Mouse (Mus musculus): ENCODE measurements around the gene Gigyf2. TPM values are rescaled to one million over a fixed set of nuclear protein-coding genes. Genes with fewer than 3 reads are reported as not detected.

Gigyf2 gene
- polyA plus RNA-seq, 1 experiment from 2014 or later, result 25.4 TPM

GRCm38 (mm10) chr1:87324649-87325048 is 2.1 kb upstream of the Gigyf2 start:
- Histone ChIP-seq H3K27ac (no peak overlapping the region), H3K36me3 (peaks cover 1% of the 10 kb centered on the region; the same call in 1 of the 2 replicates), H3K9me3 (replicated peaks) (peaks cover 14% of the 10 kb centered on the region), H3K4me2 (no peak overlapping the region), H3K4me3 (no peak overlapping the region), H3K9ac (no peak overlapping the region), H3K27me3 (replicated peaks) (0 out of 2 replicates have a peak, but pooled peaks cover 3% of the 10 kb centered on the region), H3K4me1 (peaks cover 22% of the 10 kb centered on the region)
- ATAC-seq, result no peak

DNA sequence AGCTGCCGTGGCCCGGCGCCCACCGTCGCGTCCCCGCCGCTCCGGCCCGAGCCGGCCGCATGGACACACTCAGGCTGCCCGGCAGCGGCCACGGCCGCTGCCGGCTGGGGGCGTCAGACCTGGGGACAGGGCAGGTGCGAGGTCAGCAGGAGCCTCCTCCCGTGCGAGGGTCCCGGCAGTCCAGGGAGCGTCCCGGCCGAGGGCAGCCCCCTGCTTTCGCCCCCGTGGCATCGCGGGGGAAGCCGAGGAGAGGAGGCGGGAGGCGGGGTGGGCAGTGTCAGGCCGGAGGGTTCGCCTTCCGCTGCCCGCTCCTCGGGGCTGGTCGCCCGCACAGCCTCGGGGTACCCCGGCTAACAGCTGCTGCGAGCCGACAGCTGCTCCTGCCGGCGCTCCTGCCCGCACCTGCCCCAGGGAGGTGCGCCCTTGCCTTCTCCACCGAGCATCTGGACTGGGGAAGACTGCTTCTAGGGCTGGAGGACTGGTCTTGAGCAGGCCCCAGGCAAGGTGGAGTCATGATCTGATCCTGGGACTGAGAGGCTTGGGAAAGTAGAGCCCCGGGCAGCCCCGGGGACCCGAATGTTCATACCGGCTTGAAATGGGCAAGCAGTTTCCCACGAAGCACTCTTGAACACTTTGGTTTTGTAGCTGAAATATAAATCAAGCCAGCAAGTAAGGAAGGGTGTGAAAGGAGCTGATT is 515 bp downstream of the Gigyf2 start:
- Histone ChIP-seq H3K27ac (peak overlapping the region; percentile 88), H3K4me1 (peaks cover 35% of the 10 kb centered on the region), H3K4me3 (peak overlapping the region; percentile 99), H3K9ac (peak overlapping the region; percentile 98), H3K4me2 (peak overlapping the region; percentile 81), H3K27me3 (replicated peaks) (0 out of 2 replicates have a peak, but pooled peaks cover 3% of the 10 kb centered on the region), H3K9me3 (replicated peaks) (no peaks in the 10 kb centered on the region), H3K36me3 (peaks cover 13% of the 10 kb centered on the region)
- WGBS (ENCODE audit: insufficient replicate concordance), result under 1% methylated on average over 47 of the region's 53 CpGs
- peak; percentile 82 for ATAC-seq

DNA sequence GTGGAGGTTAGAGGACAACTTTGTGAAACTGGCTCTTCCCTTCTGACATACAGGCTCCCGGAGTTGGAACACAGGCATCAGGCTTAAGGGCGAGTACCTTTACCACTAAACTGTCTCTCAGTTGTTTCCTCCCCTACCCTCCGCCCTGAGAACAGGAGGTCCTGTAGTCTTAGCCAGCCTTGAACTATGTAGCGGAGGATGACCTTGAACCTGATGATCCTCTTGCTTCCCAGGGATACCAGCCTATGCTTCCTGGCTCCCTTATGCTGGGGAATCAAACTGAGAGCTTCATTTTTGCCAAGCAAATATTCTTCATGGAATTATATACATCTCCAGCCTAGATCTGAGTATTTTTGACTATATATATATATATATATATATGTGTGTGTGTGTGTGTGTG is 5.0 kb downstream of the Gigyf2 start:
- no peak overlapping the region for H3K9ac ChIP-seq
- peaks cover 35% of the 10 kb centered on the region for H3K4me1 ChIP-seq
- no peak overlapping the region for H3K27ac ChIP-seq
- H3K27me3 ChIP-seq (replicated peaks), result no peaks in the 10 kb centered on the region
- no peak overlapping the region for H3K4me2 ChIP-seq
- WGBS (ENCODE audit: insufficient replicate concordance), result 90% methylated on average over 4 of the region's 4 CpGs
- ATAC-seq, result no peak
- H3K4me3 ChIP-seq, result no peak overlapping the region
- peaks cover 54% of the 10 kb centered on the region for H3K36me3 ChIP-seq
- no peaks in the 10 kb centered on the region for H3K9me3 ChIP-seq (replicated peaks)

GRCm38 (mm10) chr1:87350576-87350975 is 23.8 kb downstream of the Gigyf2 start:
- Histone ChIP-seq H3K27me3 (replicated peaks) (no peaks in the 10 kb centered on the region), H3K4me3 (no peak overlapping the region), H3K4me1 (0 out of 2 replicates have a peak, but pooled peaks cover 3% of the 10 kb centered on the region), H3K36me3 (peaks cover 31% of the 10 kb centered on the region), H3K9me3 (replicated peaks) (no peaks in the 10 kb centered on the region), H3K27ac (no peak overlapping the region), H3K4me2 (no peak overlapping the region), H3K9ac (no peak overlapping the region)
- 64% methylated on average over 2 of the region's 2 CpGs for WGBS (ENCODE audit: insufficient replicate concordance)
- ATAC-seq, result no peak

DNA sequence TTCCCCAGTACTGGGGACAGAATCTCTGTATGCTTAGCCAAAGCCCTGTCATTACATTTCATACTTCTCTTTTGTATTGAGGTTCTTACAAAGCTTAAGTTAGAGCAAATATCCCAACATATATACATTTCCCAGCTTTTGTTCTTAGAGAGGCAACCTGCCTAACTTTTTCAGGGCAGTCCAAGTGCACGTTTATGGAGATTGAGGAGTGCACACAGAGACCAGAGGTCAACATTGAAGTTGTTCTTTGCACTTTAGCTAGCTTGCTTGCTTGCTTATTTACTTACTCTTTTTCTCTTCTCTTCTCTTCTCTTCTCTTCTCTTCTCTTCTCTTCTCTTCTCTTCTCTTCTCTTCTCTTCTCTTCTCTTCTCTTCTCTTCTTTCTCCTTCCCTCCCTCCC is 33.5 kb downstream of the Gigyf2 start:
- Histone ChIP-seq H3K27ac (no peak overlapping the region), H3K9ac (no peak overlapping the region)

DNA sequence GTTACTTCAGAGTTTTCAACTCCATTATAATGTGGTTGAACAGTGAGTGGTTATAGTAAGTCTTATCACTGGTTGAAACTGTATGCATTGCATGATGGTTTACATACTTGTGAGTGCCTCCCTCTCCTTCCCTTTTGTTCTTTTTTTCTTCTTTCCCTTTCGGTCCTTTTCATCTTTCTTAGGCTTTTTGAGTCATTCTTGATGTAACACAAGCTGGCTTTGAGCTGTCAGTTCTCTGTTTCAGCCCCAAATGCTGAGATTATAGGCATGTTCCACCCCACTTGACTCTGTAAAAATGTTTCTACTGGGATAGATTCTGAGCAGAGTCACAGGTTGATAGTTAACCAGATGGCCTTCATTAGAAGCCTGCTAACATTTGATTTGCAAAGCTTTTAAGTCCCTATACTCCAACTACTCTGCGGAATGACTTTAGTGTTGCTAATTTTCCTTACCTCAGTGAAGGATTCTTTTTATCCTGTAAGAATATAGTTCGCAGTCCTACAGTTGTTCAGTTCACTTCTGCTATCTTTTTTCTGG is 51.3 kb downstream of the Gigyf2 start:
- Histone ChIP-seq H3K4me1 (peaks cover 4% of the 10 kb centered on the region; the same call in 1 of the 2 replicates), H3K4me2 (no peak overlapping the region), H3K27me3 (replicated peaks) (no peaks in the 10 kb centered on the region), H3K27ac (no peak overlapping the region), H3K9ac (no peak overlapping the region), H3K9me3 (replicated peaks) (no peaks in the 10 kb centered on the region), H3K4me3 (no peak overlapping the region), H3K36me3 (peaks cover 66% of the 10 kb centered on the region)
- no peak for ATAC-seq
- WGBS (ENCODE audit: insufficient replicate concordance), result 87% methylated on average over 3 of the region's 3 CpGs

More for the DNA sequence above, 33.5 kb downstream of the Gigyf2 start:
- Histone ChIP-seq H3K4me2 (no peak overlapping the region), H3K4me3 (no peak overlapping the region), H3K4me1 (no peaks in the 10 kb centered on the region), H3K9me3 (replicated peaks) (no peaks in the 10 kb centered on the region), H3K36me3 (peaks cover 27% of the 10 kb centered on the region), H3K27me3 (replicated peaks) (no peaks in the 10 kb centered on the region)
- no peak for ATAC-seq
- 56% methylated on average over 1 of the region's 1 CpGs for WGBS (ENCODE audit: insufficient replicate concordance)

DNA sequence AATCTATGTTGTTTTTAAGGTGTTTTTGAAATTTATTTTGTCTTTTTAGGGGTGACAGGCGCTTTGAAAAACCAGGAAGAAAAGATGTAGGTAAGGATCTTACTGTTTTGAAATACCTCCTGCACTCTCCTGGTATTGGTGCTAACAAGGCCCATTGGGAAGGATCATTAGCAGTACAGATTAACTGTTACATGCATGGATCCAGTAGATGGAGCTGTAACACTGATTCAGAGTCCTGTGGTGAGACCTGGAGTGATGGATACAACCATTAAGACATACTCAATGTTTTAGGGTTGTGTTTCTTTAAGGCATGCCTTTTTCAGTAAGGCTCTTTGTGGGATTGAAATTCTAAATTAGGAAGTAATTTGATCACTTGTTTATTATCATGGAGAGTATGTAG is 53.1 kb downstream of the Gigyf2 start:
- no peak overlapping the region for H3K4me3 ChIP-seq
- H3K9ac ChIP-seq, result no peak overlapping the region
- H3K36me3 ChIP-seq, result peaks cover 51% of the 10 kb centered on the region
- no peak overlapping the region for H3K27ac ChIP-seq
- no peak for ATAC-seq
- WGBS (ENCODE audit: insufficient replicate concordance), result 86% methylated on average over 1 of the region's 1 CpGs
- H3K4me1 ChIP-seq, result peaks cover 4% of the 10 kb centered on the region; the same call in 1 of the 2 replicates
- no peaks in the 10 kb centered on the region for H3K27me3 ChIP-seq (replicated peaks)
- H3K9me3 ChIP-seq (replicated peaks), result no peaks in the 10 kb centered on the region
- H3K4me2 ChIP-seq, result no peak overlapping the region

- WGBS (ENCODE audit: insufficient replicate concordance), result 73% methylated on average over 3 of the region's 3 CpGs
- Histone ChIP-seq H3K4me3 (no peak overlapping the region), H3K36me3 (peaks cover 45% of the 10 kb centered on the region), H3K9ac (no peak overlapping the region), H3K27ac (no peak overlapping the region), H3K4me2 (no peak overlapping the region), H3K9me3 (replicated peaks) (no peaks in the 10 kb centered on the region), H3K4me1 (peaks cover 7% of the 10 kb centered on the region), H3K27me3 (replicated peaks) (no peaks in the 10 kb centered on the region)
- no peak for ATAC-seq
Observed at GRCm38 (mm10) chr1:87381152-87381551, 54.4 kb downstream of the Gigyf2 start.

DNA sequence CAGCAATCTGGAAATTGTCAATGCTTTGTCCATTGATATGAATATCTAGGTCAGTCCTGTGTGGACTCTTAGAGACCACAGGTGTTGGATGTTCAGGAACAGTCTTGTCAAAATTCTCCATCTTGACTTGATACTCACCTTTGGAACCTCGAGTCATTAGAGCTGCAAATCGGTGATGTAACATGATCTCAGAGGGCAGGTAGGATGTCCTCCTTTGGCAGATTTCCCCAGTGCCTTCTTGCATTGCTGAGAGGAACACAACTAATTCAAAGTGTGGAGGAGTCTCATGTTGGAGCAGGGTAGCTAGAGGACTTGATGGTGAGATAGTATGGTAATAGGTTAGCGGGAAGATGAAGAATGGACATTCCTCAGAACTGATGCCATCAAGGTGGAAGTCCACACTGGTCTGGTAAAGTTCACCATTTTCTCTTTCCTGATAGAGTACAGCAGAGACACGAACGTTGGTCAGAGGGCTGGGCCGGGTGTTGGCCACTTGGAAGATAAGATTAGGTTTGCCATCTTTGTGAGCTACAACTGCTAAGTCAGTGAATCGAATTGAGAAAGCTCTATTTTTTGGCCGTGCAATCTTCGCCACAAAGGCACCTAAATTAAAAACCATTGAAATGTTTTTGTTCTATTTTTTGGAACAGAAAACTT is 59.8 kb downstream of the Gigyf2 start:
- peak; percentile 66 for ATAC-seq
- peaks cover 44% of the 10 kb centered on the region for H3K36me3 ChIP-seq
- whole genome bisulfite sequencing (ENCODE audit: insufficient replicate concordance), result 49% methylated on average over 9 of the region's 9 CpGs

DNA sequence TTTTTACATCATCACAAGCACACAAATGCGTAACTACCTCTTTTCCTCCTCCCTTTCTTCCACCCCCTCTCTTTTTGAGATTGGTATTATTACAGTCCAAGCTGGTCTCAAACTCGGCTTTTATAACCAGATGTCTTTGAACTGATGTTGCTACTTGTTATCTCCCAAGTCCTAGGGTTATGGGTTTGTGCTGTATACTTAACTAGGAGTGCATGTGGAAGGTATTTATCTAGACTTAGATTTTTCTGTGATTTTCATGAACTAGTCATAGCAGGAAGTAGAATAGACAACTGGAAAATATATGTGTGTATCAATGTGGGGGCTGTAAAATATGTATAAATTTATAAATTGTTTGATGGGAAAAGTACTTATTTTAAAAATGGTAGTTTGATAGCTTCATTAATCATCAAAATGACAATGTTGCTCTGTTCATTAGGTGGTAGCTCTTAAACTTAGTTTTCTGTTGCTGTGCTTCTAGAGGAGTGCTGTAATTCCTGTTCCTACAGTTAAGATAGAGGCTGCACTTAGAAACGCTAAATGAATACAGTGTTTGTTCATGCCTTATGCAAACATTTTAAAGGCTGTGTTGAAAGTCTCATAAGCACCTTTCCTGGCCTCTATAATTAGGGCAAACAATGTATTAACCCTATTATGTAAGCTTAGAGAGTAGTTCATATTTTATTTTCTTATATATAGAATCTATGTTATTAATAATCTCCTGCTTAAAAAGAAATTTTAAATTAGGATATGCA is 66.8 kb downstream of the Gigyf2 start:
- H3K9ac ChIP-seq, result no peak overlapping the region
- H3K36me3 ChIP-seq, result peaks cover 36% of the 10 kb centered on the region
- no peak overlapping the region for H3K4me2 ChIP-seq
- H3K4me3 ChIP-seq, result no peak overlapping the region
- no peaks in the 10 kb centered on the region for H3K4me1 ChIP-seq
- 78% methylated on average over 3 of the region's 3 CpGs for WGBS (ENCODE audit: insufficient replicate concordance)
- no peaks in the 10 kb centered on the region for H3K9me3 ChIP-seq (replicated peaks)
- no peaks in the 10 kb centered on the region for H3K27me3 ChIP-seq (replicated peaks)
- no peak overlapping the region for H3K27ac ChIP-seq
- ATAC-seq, result no peak

More for the DNA sequence above, 59.8 kb downstream of the Gigyf2 start:
- Histone ChIP-seq H3K4me1 (peaks cover 16% of the 10 kb centered on the region), H3K4me2 (peak overlapping the region; percentile 30), H3K9me3 (replicated peaks) (no peaks in the 10 kb centered on the region), H3K9ac (no peak overlapping the region), H3K27ac (no peak overlapping the region), H3K27me3 (replicated peaks) (no peaks in the 10 kb centered on the region), H3K4me3 (no peak overlapping the region)

GRCm38 (mm10) chr1:87394594-87394993 is 67.8 kb downstream of the Gigyf2 start, which contains the start of gene Kcnj13:
Kcnj13 (minus strand) TSS chr1:87394729.
- H3K4me3 ChIP-seq, result no peak within 1 kb of the TSS
- no peaks in the 10 kb centered on the region for H3K27me3 ChIP-seq (replicated peaks)
- H3K9ac ChIP-seq, result no peak within 1 kb of the TSS
- ATAC-seq, result no peak
- H3K9me3 ChIP-seq (replicated peaks), result no peaks in the 10 kb centered on the region
- no peak within 1 kb of the TSS for H3K4me2 ChIP-seq
- 67% methylated on average over 6 of the region's 6 CpGs for WGBS (ENCODE audit: insufficient replicate concordance)
- no peaks in the 10 kb centered on the region for H3K4me1 ChIP-seq
- no peak within 1 kb of the TSS for H3K27ac ChIP-seq
- H3K36me3 ChIP-seq, result peaks cover 30% of the 10 kb centered on the region

All from liver, embryonic 12.5 days (tissue).